Mouse (Mus musculus): ENCODE data around the gene Dab1. TPM values are rescaled to one million over a fixed set of nuclear protein-coding genes. Genes with fewer than 3 reads are reported as not detected.
A peak's percentile ranks its signal among the peaks of the same experiment; 100 is the strongest.

The Dab1 gene
- polyA plus RNA-seq, 1 experiment from 2014 or later, result 41.3 TPM

- no peak for ATAC-seq (ENCODE audit: low FRiP score, low read depth)
- no peak overlapping the region for H3K9ac ChIP-seq
These were observed 256.4 kb downstream of the Dab1 start for GRCm38 (mm10) chr4:103875564-103875963.

GRCm38 (mm10) chr4:103878841-103879240 lies 259.7 kb downstream of the Dab1 start:
- WGBS, result 77% methylated on average over 4 of the region's 4 CpGs
- H3K36me3 ChIP-seq, result no peaks in the 10 kb centered on the region
- H3K4me2 ChIP-seq (replicated peaks), result no peak overlapping the region
- no peak overlapping the region for H3K9ac ChIP-seq
- H3K27ac ChIP-seq, result no peak overlapping the region
- no peak for ATAC-seq (ENCODE audit: low FRiP score, low read depth)
- no peaks in the 10 kb centered on the region for H3K27me3 ChIP-seq (replicated peaks)
- no peaks in the 10 kb centered on the region for H3K4me1 ChIP-seq
- H3K4me3 ChIP-seq, result no peak overlapping the region
- H3K9me3 ChIP-seq, result no peaks in the 10 kb centered on the region

More at GRCm38 (mm10) chr4:103875564-103875963, 256.4 kb downstream of the Dab1 start:
- Histone ChIP-seq H3K4me3 (no peak overlapping the region), H3K27ac (no peak overlapping the region), H3K9me3 (no peaks in the 10 kb centered on the region), H3K27me3 (replicated peaks) (no peaks in the 10 kb centered on the region), H3K36me3 (no peaks in the 10 kb centered on the region), H3K4me2 (replicated peaks) (no peak overlapping the region), H3K4me1 (no peaks in the 10 kb centered on the region)
- WGBS, result 51% methylated on average over 3 of the region's 3 CpGs

- 72% methylated on average over 3 of the region's 3 CpGs for WGBS
- Histone ChIP-seq H3K27ac (no peak overlapping the region), H3K9ac (no peak overlapping the region), H3K27me3 (replicated peaks) (no peaks in the 10 kb centered on the region), H3K4me3 (no peak overlapping the region), H3K4me1 (no peaks in the 10 kb centered on the region), H3K36me3 (no peaks in the 10 kb centered on the region), H3K4me2 (replicated peaks) (no peak overlapping the region), H3K9me3 (no peaks in the 10 kb centered on the region)
- no peak for ATAC-seq (ENCODE audit: low FRiP score, low read depth)
These were observed 262.5 kb downstream of the Dab1 start for GRCm38 (mm10) chr4:103881641-103882040.

- H3K27me3 ChIP-seq (replicated peaks), result no peaks in the 10 kb centered on the region
- no peak overlapping the region for H3K4me3 ChIP-seq
- no peaks in the 10 kb centered on the region for H3K4me1 ChIP-seq
- H3K36me3 ChIP-seq, result no peaks in the 10 kb centered on the region
- no peak overlapping the region for H3K9ac ChIP-seq
- no peak overlapping the region for H3K4me2 ChIP-seq (replicated peaks)
- no peak overlapping the region for H3K27ac ChIP-seq
- WGBS, result 83% methylated on average over 2 of the region's 2 CpGs
- no peak for ATAC-seq (ENCODE audit: low FRiP score, low read depth)
- no peaks in the 10 kb centered on the region for H3K9me3 ChIP-seq
These were observed 268.9 kb downstream of the Dab1 start for GRCm38 (mm10) chr4:103888086-103888485.

- H3K4me1 ChIP-seq, result no peaks in the 10 kb centered on the region
- no peak overlapping the region for H3K9ac ChIP-seq
- no peak overlapping the region for H3K4me3 ChIP-seq
- H3K27me3 ChIP-seq (replicated peaks), result no peaks in the 10 kb centered on the region
- no peak for ATAC-seq (ENCODE audit: low FRiP score, low read depth)
- 93% methylated on average over 3 of the region's 3 CpGs for WGBS
- no peak overlapping the region for H3K27ac ChIP-seq
- no peak overlapping the region for H3K4me2 ChIP-seq (replicated peaks)
- no peaks in the 10 kb centered on the region for H3K36me3 ChIP-seq
- H3K9me3 ChIP-seq, result no peaks in the 10 kb centered on the region
These were observed 270.0 kb downstream of the Dab1 start for GRCm38 (mm10) chr4:103889110-103889509.

- Histone ChIP-seq H3K27ac (no peak overlapping the region), H3K4me2 (replicated peaks) (no peak overlapping the region), H3K9me3 (no peaks in the 10 kb centered on the region), H3K27me3 (replicated peaks) (no peaks in the 10 kb centered on the region), H3K9ac (no peak overlapping the region), H3K4me3 (no peak overlapping the region), H3K4me1 (peaks cover 4% of the 10 kb centered on the region; the same call in 1 of the 2 replicates), H3K36me3 (no peaks in the 10 kb centered on the region)
- WGBS, result 92% methylated on average over 4 of the region's 4 CpGs
- no peak for ATAC-seq (ENCODE audit: low FRiP score, low read depth)
These were observed 277.6 kb downstream of the Dab1 start for GRCm38 (mm10) chr4:103896806-103897205.

- Histone ChIP-seq H3K36me3 (no peaks in the 10 kb centered on the region), H3K27me3 (replicated peaks) (no peaks in the 10 kb centered on the region), H3K4me3 (no peak overlapping the region), H3K4me1 (peaks cover 4% of the 10 kb centered on the region; the same call in 1 of the 2 replicates), H3K4me2 (replicated peaks) (no peak overlapping the region), H3K9ac (no peak overlapping the region), H3K9me3 (no peaks in the 10 kb centered on the region), H3K27ac (no peak overlapping the region)
- WGBS, result 38% methylated on average over 6 of the region's 6 CpGs
- ATAC-seq (ENCODE audit: low FRiP score, low read depth), result peak; percentile 17; the same call in 1 of the 2 replicates
These were observed 278.5 kb downstream of the Dab1 start for GRCm38 (mm10) chr4:103897702-103898101.

- WGBS, result 15% methylated on average over 4 of the region's 4 CpGs
- H3K27ac ChIP-seq, result no peak overlapping the region
- no peak; the same call in 1 of the 2 replicates for ATAC-seq (ENCODE audit: low FRiP score, low read depth)
These were observed 292.3 kb downstream of the Dab1 start for GRCm38 (mm10) chr4:103911441-103911840.

GRCm38 (mm10) chr4:103912071-103912470 lies 292.9 kb downstream of the Dab1 start:
- Histone ChIP-seq H3K27me3 (replicated peaks) (no peaks in the 10 kb centered on the region), H3K4me3 (no peak overlapping the region), H3K9me3 (no peaks in the 10 kb centered on the region), H3K4me2 (replicated peaks) (no peak overlapping the region), H3K36me3 (no peaks in the 10 kb centered on the region), H3K4me1 (no peaks in the 10 kb centered on the region), H3K27ac (no peak overlapping the region), H3K9ac (no peak overlapping the region)
- ATAC-seq (ENCODE audit: low FRiP score, low read depth), result no peak
- 69% methylated on average over 6 of the region's 6 CpGs for WGBS

More at GRCm38 (mm10) chr4:103911441-103911840, 292.3 kb downstream of the Dab1 start:
- Histone ChIP-seq H3K9me3 (no peaks in the 10 kb centered on the region), H3K4me3 (no peak overlapping the region), H3K4me2 (replicated peaks) (no peak overlapping the region), H3K4me1 (no peaks in the 10 kb centered on the region), H3K36me3 (no peaks in the 10 kb centered on the region), H3K9ac (no peak overlapping the region), H3K27me3 (replicated peaks) (no peaks in the 10 kb centered on the region)

GRCm38 (mm10) chr4:103922431-103922931 lies 303.3 kb downstream of the Dab1 start:
- H3K4me1 ChIP-seq, result no peaks in the 10 kb centered on the region
- no peak for ATAC-seq (ENCODE audit: low FRiP score, low read depth)
- H3K4me2 ChIP-seq (replicated peaks), result no peak overlapping the region
- no peaks in the 10 kb centered on the region for H3K27me3 ChIP-seq (replicated peaks)
- no peaks in the 10 kb centered on the region for H3K9me3 ChIP-seq
- no peak overlapping the region for H3K4me3 ChIP-seq
- 69% methylated on average over 3 of the region's 3 CpGs for WGBS
- no peaks in the 10 kb centered on the region for H3K36me3 ChIP-seq
- no peak overlapping the region for H3K27ac ChIP-seq
- no peak overlapping the region for H3K9ac ChIP-seq

GRCm38 (mm10) chr4:103926682-103927081 lies 307.5 kb downstream of the Dab1 start:
- H3K4me3 ChIP-seq, result no peak overlapping the region
- H3K27me3 ChIP-seq (replicated peaks), result no peaks in the 10 kb centered on the region
- 53% methylated on average over 5 of the region's 5 CpGs for WGBS
- H3K4me2 ChIP-seq (replicated peaks), result no peak overlapping the region
- no peak for ATAC-seq (ENCODE audit: low FRiP score, low read depth)
- no peaks in the 10 kb centered on the region for H3K9me3 ChIP-seq
- no peak overlapping the region for H3K27ac ChIP-seq
- no peaks in the 10 kb centered on the region for H3K36me3 ChIP-seq
- H3K4me1 ChIP-seq, result no peaks in the 10 kb centered on the region
- no peak overlapping the region for H3K9ac ChIP-seq

GRCm38 (mm10) chr4:103929631-103930030 lies 310.5 kb downstream of the Dab1 start:
- no peaks in the 10 kb centered on the region for H3K27me3 ChIP-seq (replicated peaks)
- no peak overlapping the region for H3K4me3 ChIP-seq
- no peaks in the 10 kb centered on the region for H3K9me3 ChIP-seq
- H3K36me3 ChIP-seq, result no peaks in the 10 kb centered on the region
- H3K4me2 ChIP-seq (replicated peaks), result no peak overlapping the region
- ATAC-seq (ENCODE audit: low FRiP score, low read depth), result no peak
- H3K27ac ChIP-seq, result no peak overlapping the region
- H3K4me1 ChIP-seq, result no peaks in the 10 kb centered on the region
- H3K9ac ChIP-seq, result no peak overlapping the region

GRCm38 (mm10) chr4:103934364-103934763 lies 315.2 kb downstream of the Dab1 start:
- H3K4me3 ChIP-seq, result no peak overlapping the region
- 73% methylated on average over 3 of the region's 3 CpGs for WGBS
- H3K36me3 ChIP-seq, result no peaks in the 10 kb centered on the region
- H3K27ac ChIP-seq, result no peak overlapping the region
- H3K4me1 ChIP-seq, result no peaks in the 10 kb centered on the region
- H3K4me2 ChIP-seq (replicated peaks), result no peak overlapping the region
- H3K27me3 ChIP-seq (replicated peaks), result no peaks in the 10 kb centered on the region
- H3K9me3 ChIP-seq, result no peaks in the 10 kb centered on the region
- ATAC-seq (ENCODE audit: low FRiP score, low read depth), result no peak
- no peak overlapping the region for H3K9ac ChIP-seq

All from neural tube, embryonic 12.5 days (tissue).